ENCODE assay signal across 12 mouse cellular contexts in the genomic region with DNA sequence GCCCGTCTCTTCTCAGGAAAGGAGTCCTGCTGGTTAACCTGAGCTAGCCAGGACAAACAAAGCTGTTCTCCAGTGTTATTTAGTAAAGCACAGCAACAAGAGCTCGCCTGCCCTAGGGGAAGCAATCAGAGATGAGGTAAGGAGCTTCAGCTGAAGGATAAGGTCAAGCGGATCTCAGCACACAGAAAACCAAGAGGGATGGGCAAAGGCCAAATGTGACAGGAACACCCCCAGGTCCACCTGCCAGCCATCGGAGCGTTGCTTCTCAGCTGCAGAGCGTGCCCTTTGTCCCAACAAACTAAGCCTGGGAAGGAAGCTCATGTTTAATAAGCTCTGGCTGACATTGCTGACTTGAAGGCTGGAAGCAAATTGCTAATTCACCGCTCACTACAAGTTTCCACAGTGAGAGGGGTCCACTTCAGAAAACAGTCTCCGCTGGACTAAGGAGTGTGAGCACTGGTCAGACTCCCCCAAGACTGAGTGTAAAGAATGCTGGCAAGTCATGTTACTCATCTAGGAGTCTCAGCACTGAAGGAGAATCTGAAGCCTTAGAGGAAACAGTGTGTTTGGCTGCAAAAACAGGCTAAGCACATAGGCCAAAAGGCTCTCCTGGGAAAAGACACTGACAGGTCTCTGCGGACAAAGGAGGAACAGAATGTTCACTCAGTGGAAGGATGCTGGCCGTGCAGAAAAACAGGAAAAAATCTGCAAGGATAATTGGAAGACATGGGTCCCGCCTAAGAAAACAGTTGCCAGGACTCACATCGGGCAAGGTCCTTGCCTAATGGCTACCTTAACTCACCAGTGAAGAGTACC. TPM values are rescaled to one million over a fixed set of nuclear protein-coding genes. Genes with fewer than 3 reads are reported as not detected.
DNase-seq lines count a peak whose midpoint lies in the region; ATAC-seq and TF ChIP-seq lines count a peak whose summit lies in the region.
"Had no signal": no experiment of that assay in that cellular context is flagged by ENCODE, and none has a peak within 500 bp of the region (broad histone marks: within the 10 kb centered on the region; RNA-seq: fewer than 3 reads in every experiment).

No protein-coding gene starts in this region.

- no peak for ATAC-seq in hindbrain, postnatal 0 days
- ATAC-seq: inflammation-experienced regulatory T-cells, adult 6 months; liver, postnatal 0 days had no signal

- no peaks in the 10 kb centered on the region for H3K9me3 ChIP-seq in hindbrain, postnatal 0 days (ENCODE audit: low read length)
- H3K9me3 ChIP-seq in hindbrain, embryonic 10.5 days = no peaks in the 10 kb centered on the region
- no peaks in the 10 kb centered on the region for H3K9me3 ChIP-seq in forebrain, embryonic 10.5 days
- H3K9me3 ChIP-seq: neural tube, embryonic 13.5 days had no signal

- H3K9ac ChIP-seq in hindbrain, postnatal 0 days (replicated peaks; ENCODE audit: low read length) = no peak overlapping the region
- H3K9ac ChIP-seq: liver, postnatal 0 days had no signal

- no peak for TF ChIP-seq CTCF in hindbrain, postnatal 0 days (IDR thresholded peaks at IDR 0.05; ENCODE audit: low read depth)

- H3K27me3 ChIP-seq in hindbrain, postnatal 0 days (ENCODE audit: insufficient read depth, low read length) = no peaks in the 10 kb centered on the region
- H3K27me3 ChIP-seq in hindbrain, embryonic 10.5 days (ENCODE audit: insufficient read depth, poor library complexity, severe bottlenecking) = no peaks in the 10 kb centered on the region
- H3K27me3 ChIP-seq in forebrain, embryonic 10.5 days (ENCODE audit: poor library complexity, severe bottlenecking) = no peaks in the 10 kb centered on the region
- H3K27me3 ChIP-seq: neural tube, embryonic 13.5 days had no signal

- 0 out of 2 replicates have a peak overlapping the region, but pooled peaks have one; percentile 20 for H3K27ac ChIP-seq in hindbrain, postnatal 0 days
- no peak overlapping the region for H3K27ac ChIP-seq in hindbrain, embryonic 10.5 days
- H3K27ac ChIP-seq in forebrain, embryonic 10.5 days = no peak overlapping the region

- 69% methylated on average over 12 of the region's 12 CpGs for WGBS in hindbrain, postnatal 0 days
- 85% methylated on average over 12 of the region's 12 CpGs for WGBS in hindbrain, embryonic 10.5 days
- WGBS in forebrain, embryonic 10.5 days = 86% methylated on average over 12 of the region's 12 CpGs

- peaks cover 15% of the 10 kb centered on the region; the same call in 1 of the 2 replicates for H3K4me1 ChIP-seq in hindbrain, postnatal 0 days (ENCODE audit: insufficient read depth, low read length)
- peaks cover 3% of the 10 kb centered on the region for H3K4me1 ChIP-seq in hindbrain, embryonic 10.5 days (replicated peaks)
- H3K4me1 ChIP-seq in forebrain, embryonic 10.5 days = 0 out of 2 replicates have a peak, but pooled peaks cover 5% of the 10 kb centered on the region

- intact Hi-C loops in heart, postnatal 14 days (cut with DNase I) = no loop called here

- no peak overlapping the region for H3K4me3 ChIP-seq in hindbrain, postnatal 0 days (ENCODE audit: low read length)
- no peak overlapping the region for H3K4me3 ChIP-seq in hindbrain, embryonic 10.5 days
- H3K4me3 ChIP-seq in forebrain, embryonic 10.5 days = no peak overlapping the region
- H3K4me3 ChIP-seq: neural tube, embryonic 13.5 days had no signal

- DNase-seq in hindbrain, postnatal 0 days (ENCODE audit: low spot score) = no peak
- no peak for DNase-seq in hindbrain, embryonic 10.5 days (ENCODE audit: low spot score)
- peak; percentile 60 to 61 for DNase-seq in gastrocnemius, adult 8-10 months (ENCODE audit: low spot score in 2 of 2)
- peak; percentile 65 to 68 for DNase-seq in heart, postnatal 14 days
- DNase-seq in kidney, postnatal 14 days = peak; percentile 70
- DNase-seq in cerebellum, adult 11 months = no peak
- no peak for DNase-seq in cerebellum, postnatal 25 days
- no peak for DNase-seq in forebrain, embryonic 10.5 days (ENCODE audit: extremely low spot score, low spot score)
- DNase-seq: liver, postnatal 0 days; right cerebral cortex, postnatal 25 days had no signal

- no peak overlapping the region for H3K4me2 ChIP-seq in hindbrain, postnatal 0 days (ENCODE audit: low read depth, low read length)
- H3K4me2 ChIP-seq: neural tube, embryonic 13.5 days had no signal

- peaks cover 21% of the 10 kb centered on the region for H3K36me3 ChIP-seq in hindbrain, postnatal 0 days (ENCODE audit: insufficient read depth, low read length)
- H3K36me3 ChIP-seq in hindbrain, embryonic 10.5 days = peaks cover 62% of the 10 kb centered on the region
- H3K36me3 ChIP-seq in forebrain, embryonic 10.5 days (replicated peaks) = peaks cover 69% of the 10 kb centered on the region

RNA-seq across cellular contexts. Expression of gene Fbxw8, which starts 11.8 kb away (rescaled TPM):
- 57.5 and 58.0 TPM in 2 replicates for total RNA-seq in hindbrain, postnatal 0 days (2014; rRNA removed)
- polyA plus RNA-seq in hindbrain, postnatal 0 days (2015; fragmentation: Nextera tagmentation; extraction: Ambion mirVana) = 18.0 and 18.2 TPM in 2 replicates
- polyA plus RNA-seq in hindbrain, embryonic 10.5 days (2016; fragmentation: Nextera tagmentation; extraction: Ambion mirVana) = 35.0 and 36.8 TPM in 2 replicates
- total RNA-seq in gastrocnemius, adult 8-10 months (2022) = 10 to 100 TPM; 17.7 to 23.7 (median 19.0) TPM
- 10 to 100 TPM; 43.3 to 43.6 TPM for total RNA-seq in heart, postnatal 14 days (2021)
- polyA plus RNA-seq in forebrain, embryonic 10.5 days (2016; fragmentation: Nextera tagmentation; extraction: Ambion mirVana) = 32.7 and 33.8 TPM in 2 replicates

RNA-seq across cellular contexts. Expression of gene Hrk, which starts 21.0 kb away (rescaled TPM):
- 14.0 TPM in 2 replicates for total RNA-seq in hindbrain, postnatal 0 days (2014; rRNA removed)
- 4.3 and 4.6 TPM in 2 replicates for polyA plus RNA-seq in hindbrain, postnatal 0 days (2015; fragmentation: Nextera tagmentation; extraction: Ambion mirVana)
- polyA plus RNA-seq in hindbrain, embryonic 10.5 days (2016; fragmentation: Nextera tagmentation; extraction: Ambion mirVana) = 0.25 and 0.37 TPM in 2 replicates
- under 1 TPM in 3 of 4 experiments, not detected in 1; 0.05 to 0.16 (median 0.11) TPM for total RNA-seq in gastrocnemius, adult 8-10 months (2022)
- 1 to 10 TPM in 1 of 2 experiments, under 1 TPM in 1; 0.76 to 1.2 TPM for total RNA-seq in heart, postnatal 14 days (2021)
- 0.04 and 0.09 TPM in 2 replicates for polyA plus RNA-seq in forebrain, embryonic 10.5 days (2016; fragmentation: Nextera tagmentation; extraction: Ambion mirVana)
- polyA plus RNA-seq: liver, postnatal 0 days had no signal

Comparison
In these comparisons a context has a peak if more than half of its experiments do, and no peak if none do; other contexts are left out.
1. DNase-seq: peak in gastrocnemius, adult 8-10 months (2 of 2), heart, postnatal 14 days (2 of 2) and kidney, postnatal 14 days (single experiment); none in hindbrain, postnatal 0 days (single experiment), hindbrain, embryonic 10.5 days (single experiment), cerebellum, adult 11 months (single experiment), cerebellum, postnatal 25 days (0 of 2) and forebrain, embryonic 10.5 days (single experiment).